Mouse (Mus musculus): Measurements from ENCODE around the gene Lhfpl2. TPM values are rescaled to one million over a fixed set of nuclear protein-coding genes. Genes with fewer than 3 reads are reported as not detected.

The Lhfpl2 gene
- total RNA-seq, 2 experiments from 2014 or later, result 2.4 to 2.9 TPM

DNA sequence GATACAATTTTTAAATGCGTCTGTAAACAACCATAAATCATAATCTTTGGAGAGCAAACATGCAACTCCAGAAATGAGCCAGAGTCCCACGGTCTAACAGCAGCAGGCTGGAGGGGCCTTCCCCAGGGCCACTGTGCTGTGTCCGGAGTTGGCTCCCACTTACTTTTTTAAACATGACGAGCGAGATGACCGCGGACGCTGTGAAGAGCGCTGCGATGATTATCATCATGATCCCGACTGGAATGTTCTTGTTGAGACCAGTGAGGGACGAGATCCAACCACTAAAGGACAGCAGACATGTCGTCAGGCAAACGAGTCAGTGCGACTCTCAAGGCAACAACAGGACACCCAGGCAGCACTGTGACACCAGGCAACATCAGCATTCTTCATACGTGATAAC, 150.4 kb downstream of the Lhfpl2 start:
- no peak for ATAC-seq (ENCODE audit: poor library complexity, severe bottlenecking)

DNA sequence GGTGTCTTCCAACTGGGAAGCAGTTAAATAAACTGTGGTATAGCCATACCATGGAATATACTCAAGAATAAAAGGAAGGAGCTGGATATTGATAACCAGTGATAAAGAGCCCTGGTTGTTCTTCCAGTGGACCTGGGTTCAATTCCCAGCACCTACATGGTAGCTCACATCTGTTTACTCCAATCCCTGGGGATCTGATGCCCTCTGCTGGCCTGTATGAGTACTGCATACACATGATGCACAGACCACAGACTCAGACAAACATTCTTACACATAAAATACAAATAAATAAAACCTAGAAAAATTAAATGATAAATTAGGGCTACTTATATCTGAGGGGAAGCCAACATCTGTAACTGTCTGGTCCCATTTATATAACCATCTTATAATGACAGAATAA, 151.3 kb downstream of the Lhfpl2 start:
- ATAC-seq (ENCODE audit: poor library complexity, severe bottlenecking), result no peak; the same call in 1 of the 2 replicates

GRCm38 (mm10) chr13:94211236-94212119, 153.9 kb downstream of the Lhfpl2 start:
- ATAC-seq (ENCODE audit: poor library complexity, severe bottlenecking), result no peak

DNA sequence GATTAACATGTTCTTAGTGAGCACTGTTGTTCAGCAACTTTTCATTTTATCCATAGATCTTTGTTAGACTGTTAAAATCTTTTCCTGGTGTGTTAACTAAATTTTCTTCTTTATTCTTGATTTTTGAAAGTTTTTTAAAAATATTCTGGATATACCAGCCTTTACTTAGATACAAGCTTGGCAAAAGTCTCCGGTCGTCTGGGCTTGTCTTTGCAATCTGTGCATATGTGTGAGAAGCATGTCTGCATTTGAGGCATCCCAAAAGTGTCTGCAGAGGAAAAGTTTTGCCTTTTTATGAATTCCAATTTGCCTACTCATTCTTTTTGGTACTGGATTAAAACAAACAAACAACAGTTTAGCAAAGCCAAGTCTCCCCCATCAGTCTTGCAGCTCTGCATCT, 154.6 kb downstream of the Lhfpl2 start:
- no peak for ATAC-seq (ENCODE audit: poor library complexity, severe bottlenecking)

DNA sequence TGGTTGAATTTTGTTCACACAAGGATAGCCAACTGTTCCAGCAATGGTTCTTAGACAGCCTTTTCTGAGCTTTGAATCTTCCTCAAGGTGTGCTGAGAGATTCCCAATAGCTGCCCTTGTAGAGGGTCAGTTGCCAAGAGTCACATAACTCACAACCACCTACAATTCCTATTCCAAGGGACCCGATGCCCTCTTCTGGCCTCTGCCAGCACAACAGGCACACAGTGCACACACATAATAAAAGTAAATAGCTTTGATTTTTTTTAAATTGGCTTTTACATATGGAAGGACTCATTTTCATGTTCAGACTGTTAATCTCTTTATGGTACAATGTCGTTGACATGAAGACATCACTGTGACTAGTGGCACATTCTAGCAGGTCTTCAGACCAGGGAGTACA, 155.1 kb downstream of the Lhfpl2 start:
- no peak for ATAC-seq (ENCODE audit: poor library complexity, severe bottlenecking)

- ATAC-seq (ENCODE audit: poor library complexity, severe bottlenecking), result no peak
Observed at GRCm38 (mm10) chr13:94223609-94224008, 166.0 kb downstream of the Lhfpl2 start.

- ATAC-seq (ENCODE audit: poor library complexity, severe bottlenecking), result no peak
Observed at GRCm38 (mm10) chr13:94224717-94225705, 167.4 kb downstream of the Lhfpl2 start.

- ATAC-seq (ENCODE audit: poor library complexity, severe bottlenecking), result no peak
Observed at GRCm38 (mm10) chr13:94231871-94232270, 174.3 kb downstream of the Lhfpl2 start.

DNA sequence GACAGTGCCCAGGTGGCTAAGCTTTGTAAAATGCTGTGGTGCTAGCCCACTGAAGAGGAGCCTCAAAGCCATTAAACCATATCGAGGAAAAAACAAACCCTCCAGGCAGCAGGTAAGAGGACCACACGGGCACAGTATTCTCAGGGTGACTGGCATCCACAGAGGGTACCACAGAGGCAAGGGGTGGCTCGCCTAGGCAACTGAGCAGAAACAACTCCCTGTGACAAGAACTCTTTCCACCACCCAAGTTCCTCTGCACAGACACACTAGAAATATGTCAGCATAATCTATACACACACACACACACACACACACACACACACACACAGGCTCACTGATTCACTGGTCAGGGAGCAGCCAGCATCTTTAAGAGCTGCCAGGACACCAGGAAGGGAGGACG, 181.9 kb downstream of the Lhfpl2 start:
- ATAC-seq (ENCODE audit: poor library complexity, severe bottlenecking), result no peak

DNA sequence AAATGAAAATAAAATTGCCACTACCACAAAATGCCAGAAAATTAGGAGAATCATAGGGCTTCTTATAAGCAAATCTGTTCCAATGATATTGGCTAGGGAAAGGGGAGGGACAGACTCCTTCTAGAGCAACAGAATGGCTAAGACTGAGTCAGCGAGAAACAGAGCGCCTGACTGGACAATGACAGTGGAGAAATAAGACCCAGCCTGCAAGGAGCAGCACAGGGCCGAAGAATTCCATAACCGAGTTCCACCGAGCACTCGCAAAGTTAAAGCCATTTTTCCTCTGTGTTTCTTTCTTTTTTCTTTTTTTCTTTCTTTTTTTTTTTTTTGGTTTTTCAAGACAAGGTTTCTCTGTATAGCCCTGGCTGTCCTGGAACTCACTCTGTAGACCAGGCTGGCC, 182.5 kb downstream of the Lhfpl2 start:
- no peak for ATAC-seq (ENCODE audit: poor library complexity, severe bottlenecking)

DNA sequence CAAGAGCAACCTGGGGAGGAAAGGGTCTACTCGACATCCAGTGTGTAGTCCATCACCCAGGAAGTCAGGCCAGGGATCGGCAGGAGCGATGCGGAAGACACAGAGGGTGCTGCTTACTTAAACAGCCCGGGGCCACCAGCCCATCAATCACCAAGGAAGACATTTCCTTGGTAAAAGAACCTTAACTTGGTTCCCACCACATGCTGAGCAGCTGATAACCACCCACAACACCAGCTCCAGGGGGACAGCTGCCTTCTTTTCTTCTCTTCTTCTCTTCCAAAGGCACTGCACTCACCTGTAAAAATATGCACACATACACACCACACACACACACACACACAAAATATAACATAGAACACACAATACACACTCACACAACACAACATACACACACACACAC, 183.3 kb downstream of the Lhfpl2 start:
- ATAC-seq (ENCODE audit: poor library complexity, severe bottlenecking), result no peak

DNA sequence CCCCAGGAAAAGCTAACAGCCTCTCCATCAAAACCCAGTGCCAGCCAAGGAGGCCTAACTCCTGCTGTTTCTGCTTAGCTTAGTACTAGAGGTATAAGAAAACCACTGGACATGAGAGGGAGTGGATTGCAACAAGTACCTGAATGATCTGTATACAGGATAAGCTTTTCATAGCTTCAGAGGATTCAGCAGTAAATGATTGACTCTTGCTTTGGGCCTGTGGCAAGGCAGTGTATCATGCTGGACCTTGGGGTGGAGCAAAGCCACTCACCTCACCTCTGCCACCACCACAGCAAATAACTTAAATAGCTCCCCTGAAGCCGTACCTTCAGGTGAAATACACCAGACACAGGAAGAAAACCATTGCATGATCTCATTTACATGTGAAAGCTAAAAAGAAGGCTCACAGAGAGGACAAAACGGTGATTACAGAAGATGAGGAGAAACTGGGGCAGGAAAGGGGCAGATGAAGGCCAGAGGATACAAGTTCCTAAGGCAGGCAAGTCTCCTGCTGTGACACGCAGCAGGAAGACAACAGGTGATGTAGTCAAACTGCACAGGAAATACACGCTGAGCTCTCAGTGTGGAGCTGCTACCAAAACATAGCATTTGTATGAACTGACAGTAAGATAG, 184.4 kb downstream of the Lhfpl2 start:
- no peak for ATAC-seq (ENCODE audit: poor library complexity, severe bottlenecking)

- ATAC-seq (ENCODE audit: poor library complexity, severe bottlenecking), result no peak
Observed at GRCm38 (mm10) chr13:94242897-94243296, 185.3 kb downstream of the Lhfpl2 start.

Other genes with a start within 250 kb of the Lhfpl2 start
- gene Scamp1, start 228.1 kb downstream of the Lhfpl2 start, total RNA-seq (2015), result 14.0 and 14.4 TPM in 2 replicates
- 6.8 and 7.3 TPM in 2 replicates for gene Scamp1, start 228.1 kb downstream of the Lhfpl2 start, total RNA-seq (2017)